Mouse (Mus musculus) left cerebral cortex, postnatal 25 days (tissue): ENCODE measurements around the gene Gm49450. TPM values are rescaled to one million over a fixed set of nuclear protein-coding genes. Genes with fewer than 3 reads are reported as not detected.

Source experiments
- DNase-seq, 2 experiments: peaks; one replicate each; pipeline ENCODE4 v3.0.0; 2022; ENCODE audit warnings: low spot score in 2 of 2, mixed read lengths in 1 of 2
- intact Hi-C: fragments of 180-260 bp; cut with DNase I; formaldehyde crosslinking; loops from one replicate; pipeline ENCODE4 v1.15.1; 2025
- total RNA-seq, 2 experiments: library from RNA; stranded (reverse); gene quantifications; 2 replicates each; pipeline ENCODE4 v1.2.3; 2021

The Gm49450 gene
- not detected for total RNA-seq

DNA sequence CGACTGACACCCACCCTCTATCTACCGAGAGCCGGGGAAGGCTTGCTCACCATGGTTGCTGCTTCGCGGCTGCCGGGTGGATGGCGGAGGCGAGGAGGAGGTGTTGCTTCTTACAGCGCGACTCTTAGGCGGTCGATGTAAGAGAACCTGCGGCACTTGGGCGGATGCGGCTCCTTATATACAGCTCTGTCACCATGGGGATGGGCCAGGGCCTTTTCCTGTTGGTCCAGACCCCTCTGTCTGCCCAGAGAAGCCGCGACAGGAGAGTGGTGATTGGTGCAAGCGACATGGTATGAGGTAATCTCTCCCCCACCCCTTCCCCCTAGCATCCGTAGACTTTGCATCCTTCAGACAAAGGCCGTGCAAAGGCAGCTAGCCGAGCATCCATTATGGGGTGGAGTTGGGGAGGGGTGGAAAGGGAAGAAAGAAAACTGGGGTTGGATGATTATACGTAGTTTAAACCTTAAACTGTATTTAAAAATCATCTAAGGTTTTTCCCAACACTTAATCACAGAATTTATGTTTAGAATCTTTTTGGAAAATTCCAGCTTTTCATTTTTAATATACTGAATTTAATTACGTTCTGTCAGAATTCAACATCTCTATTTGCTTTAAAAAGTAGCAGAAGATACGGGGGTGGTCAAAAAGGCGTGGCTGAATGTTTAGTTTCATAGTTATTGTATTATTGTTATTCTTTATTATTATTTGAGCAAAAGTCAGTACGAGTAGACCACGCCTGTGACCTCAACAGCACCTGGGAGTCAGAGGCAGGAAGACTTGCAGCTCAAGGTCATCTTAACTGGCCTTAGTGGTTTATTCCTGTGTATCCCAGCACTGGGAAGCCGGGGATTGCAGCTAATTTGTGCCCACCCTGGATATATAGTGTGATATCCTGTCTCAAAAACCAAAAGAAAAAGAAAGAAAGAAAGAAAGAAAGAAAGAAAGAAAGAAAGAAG, at the start of gene Gm49450, which contains the start of gene Tuba1a:
Gm49450 (minus strand) TSS at position 151 of the 956 bp plus-strand sequence.
Tuba1a (minus strand) TSS at position 303 of the 956 bp plus-strand sequence.
- intact Hi-C loops: loop anchor here (1.0 to 2.0 kb wide), 4 partner anchors 17 to 40 kb away; partner anchors contain the start of gene Tuba1b

GRCm38 (mm10) chr15:99001451-99001931, 48.1 kb upstream of the Gm49450 start:
- intact Hi-C loops: no loop called here
- DNase-seq: no peak

More for the DNA sequence above, at the start of gene Gm49450, which contains the start of gene Tuba1a:
- DNase-seq: peak; percentile 95 to 99

DNA sequence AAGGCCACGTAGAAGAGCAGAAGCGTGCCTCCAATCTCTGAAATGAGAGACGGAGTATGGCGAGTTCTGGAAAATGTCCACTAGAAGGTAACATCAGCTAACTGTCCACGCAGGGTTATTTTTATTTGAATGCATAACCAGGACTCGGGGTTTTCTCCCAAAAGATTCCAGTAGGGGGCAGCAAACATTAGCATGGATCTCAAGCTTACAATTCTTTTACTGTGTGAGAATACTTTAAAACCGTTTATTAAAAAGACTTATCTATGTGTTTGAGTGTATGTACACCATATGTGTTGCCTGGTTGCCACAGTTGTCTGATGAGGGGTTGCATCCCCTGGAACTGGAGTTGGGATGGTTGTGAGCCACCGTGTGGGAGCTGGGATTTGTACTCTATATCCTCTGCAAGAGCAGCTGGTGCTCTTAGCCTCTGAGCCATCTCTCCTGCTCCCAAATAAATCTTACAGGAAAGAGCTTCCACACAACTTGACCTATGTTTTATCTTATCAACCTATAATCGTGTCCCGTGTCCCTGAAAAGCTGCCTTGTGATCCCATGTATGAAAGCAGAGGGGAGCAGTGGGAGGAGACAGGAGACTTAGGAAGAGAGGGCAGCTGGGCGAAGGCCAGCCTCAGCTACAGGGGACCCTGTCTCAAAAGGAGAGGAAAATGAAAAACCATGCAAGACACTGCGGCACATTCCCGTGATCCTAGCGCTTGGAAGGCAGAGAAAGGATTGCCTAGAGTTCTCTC, 47.4 kb upstream of the Gm49450 start:
- peak; percentile 52 to 71 for DNase-seq
- intact Hi-C loops: no loop called here

- intact Hi-C loops: no loop called here
Observed at GRCm38 (mm10) chr15:98998775-98999157, 45.4 kb upstream of the Gm49450 start.

GRCm38 (mm10) chr15:98997938-98998774, 44.8 kb upstream of the Gm49450 start:
- intact Hi-C loops: no loop called here
- DNase-seq: no peak

More at GRCm38 (mm10) chr15:98998775-98999157, 45.4 kb upstream of the Gm49450 start:
- no peak for DNase-seq

DNA sequence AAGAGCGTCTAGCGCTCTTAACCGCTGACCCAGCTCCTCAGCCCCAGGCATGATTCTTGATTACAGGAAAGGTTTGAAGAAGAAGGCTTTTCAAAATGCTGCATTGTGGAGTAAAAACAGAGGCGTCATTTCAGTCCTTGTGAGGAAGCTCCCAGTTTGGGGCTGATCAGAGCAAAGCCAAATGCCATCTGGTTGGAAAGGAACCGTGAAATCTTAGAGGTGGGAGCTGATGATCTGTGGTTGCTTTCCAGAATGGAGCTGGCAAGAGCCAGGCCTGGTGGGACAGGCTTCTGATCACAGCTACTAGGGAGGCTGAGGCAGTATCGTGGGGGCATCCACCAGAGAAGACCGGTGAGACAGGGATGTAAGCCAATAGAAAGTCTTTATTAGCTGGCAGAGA, 43.5 kb upstream of the Gm49450 start:
- intact Hi-C loops: no loop called here
- DNase-seq: no peak

- intact Hi-C loops: loop anchor here (1.0 kb wide), 1 partner anchor 103 kb away; no protein-coding TSS in a partner anchor
- no peak for DNase-seq
Observed at GRCm38 (mm10) chr15:98994957-98995520, 41.7 kb upstream of the Gm49450 start.

- intact Hi-C loops: loop anchor here (1.0 kb wide), 3 partner anchors 41 to 102 kb away; partner anchors contain the start of genes Gm49450, Tuba1a and Tuba1b
Observed at GRCm38 (mm10) chr15:98993865-98994264, 40.5 kb upstream of the Gm49450 start.

DNA sequence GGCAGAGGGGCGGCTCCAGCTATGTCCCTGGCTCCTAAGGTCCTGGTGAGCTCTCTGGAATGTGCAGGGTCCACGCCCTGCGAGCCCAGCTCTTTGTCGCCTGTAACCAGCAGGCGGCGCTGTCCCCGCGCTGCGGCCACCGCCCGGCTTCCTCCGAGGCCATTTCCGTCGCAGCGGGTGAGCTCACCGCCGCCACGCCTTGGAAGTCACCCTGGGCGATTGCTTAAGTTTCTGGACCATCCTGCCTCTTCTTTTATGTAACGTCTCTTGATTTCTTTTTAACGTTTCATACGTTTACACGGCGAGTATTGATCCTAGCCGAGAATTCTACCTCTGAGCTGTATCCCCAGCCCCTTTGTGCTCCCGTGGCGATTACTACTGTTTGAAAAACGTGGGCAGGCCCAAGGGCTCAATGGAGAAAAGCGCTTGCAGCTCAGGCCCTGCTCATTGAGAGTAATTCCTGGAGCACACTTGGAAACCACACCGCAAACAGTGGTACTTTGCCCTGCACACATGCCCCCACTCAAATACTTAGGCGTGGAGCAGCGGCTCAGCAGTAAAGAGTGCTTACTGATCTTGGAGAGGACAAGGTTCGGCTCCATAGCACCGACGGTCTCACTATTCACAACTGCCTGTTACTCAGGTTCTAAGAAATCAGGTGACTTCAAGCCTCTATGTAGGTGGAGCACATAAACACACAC, 39.9 kb upstream of the Gm49450 start:
- DNase-seq: peak; percentile 94 to 96
- intact Hi-C loops: loop anchor here (1.0 kb wide), 2 partner anchors 40 to 59 kb away; partner anchors contain the start of genes Gm49450, Tuba1a and Tuba1b

More at GRCm38 (mm10) chr15:98993865-98994264, 40.5 kb upstream of the Gm49450 start:
- peak; percentile 79 to 92 for DNase-seq

- intact Hi-C loops: no loop called here
Observed at GRCm38 (mm10) chr15:98992086-98992912, 38.9 kb upstream of the Gm49450 start.

DNA sequence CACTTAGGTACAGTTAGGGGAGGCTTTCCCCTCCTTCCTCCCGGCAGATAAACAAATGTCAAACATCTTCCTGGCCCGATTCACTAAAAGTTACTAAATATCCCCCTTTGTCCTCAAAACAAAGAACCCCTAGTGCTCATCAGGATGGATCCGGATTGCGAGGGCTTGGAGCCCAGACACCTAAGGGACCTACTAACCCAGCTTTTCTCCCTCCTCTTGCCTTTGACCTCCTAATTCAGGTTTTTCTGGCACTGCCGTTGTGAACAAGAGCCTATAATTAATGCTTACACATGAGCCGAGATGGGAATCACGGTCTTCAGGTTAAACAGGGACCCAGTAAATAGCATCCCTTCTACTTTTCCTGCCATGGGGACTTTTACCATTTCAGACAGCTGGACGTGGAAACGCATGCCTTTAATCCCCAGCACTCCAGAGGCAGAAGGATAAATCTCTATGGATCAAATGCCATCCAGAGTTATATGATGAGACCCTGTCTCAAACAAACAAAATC, 38.2 kb upstream of the Gm49450 start:
- no peak for DNase-seq
- intact Hi-C loops: no loop called here

More at GRCm38 (mm10) chr15:98992086-98992912, 38.9 kb upstream of the Gm49450 start:
- DNase-seq: peak; percentile 79 to 95

- no peak for DNase-seq
- intact Hi-C loops: no loop called here
Observed at GRCm38 (mm10) chr15:98990669-98991539, 37.6 kb upstream of the Gm49450 start.

GRCm38 (mm10) chr15:98989701-98990430, 36.5 kb upstream of the Gm49450 start:
- intact Hi-C loops: no loop called here
- DNase-seq: no peak

DNA sequence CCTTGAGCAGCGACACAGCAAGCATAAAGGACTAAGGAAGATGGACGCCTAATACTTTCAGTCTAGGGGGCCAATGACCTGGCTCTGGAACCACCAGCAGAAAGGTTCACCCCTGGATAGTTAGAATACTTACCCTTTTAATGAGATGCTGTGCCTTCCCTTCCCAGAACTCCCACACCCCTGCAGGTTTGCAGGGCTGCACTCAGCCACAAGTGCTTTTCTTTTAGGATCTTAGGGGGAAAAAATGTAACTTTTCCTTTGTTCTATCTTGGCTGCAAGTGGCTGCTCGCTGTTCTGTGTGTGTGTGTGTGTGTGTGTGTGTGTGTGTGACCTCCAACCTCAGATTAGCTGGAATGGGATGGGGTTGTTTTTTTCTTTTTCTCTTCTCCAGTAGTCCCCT, 35.4 kb upstream of the Gm49450 start:
- no peak for DNase-seq
- intact Hi-C loops: no loop called here

DNA sequence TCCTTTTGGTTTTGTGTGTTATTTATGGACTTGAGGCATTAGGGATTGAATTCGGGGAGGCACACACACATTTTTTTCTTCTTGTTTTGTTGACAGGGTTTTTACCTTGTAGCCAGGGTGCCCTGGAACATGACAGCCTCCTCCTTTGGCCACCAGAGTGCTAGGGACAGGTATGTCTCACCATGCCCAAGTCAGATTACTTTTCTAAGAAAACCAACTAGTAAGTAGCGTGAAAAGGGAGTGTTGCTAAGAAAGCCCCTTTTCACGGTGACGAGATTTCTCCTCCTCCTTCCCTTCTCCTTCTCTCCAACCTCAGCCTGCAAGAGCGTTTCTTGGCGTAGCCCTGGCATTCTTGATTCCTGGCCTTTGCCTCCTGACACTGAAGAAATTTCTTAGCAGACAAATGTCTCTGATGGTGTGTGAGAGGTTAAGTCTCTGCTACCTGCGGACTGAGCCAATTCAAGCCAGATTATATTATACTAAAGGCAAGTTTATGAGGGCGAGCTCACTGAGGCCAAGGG, 34.4 kb upstream of the Gm49450 start:
- intact Hi-C loops: no loop called here
- no peak for DNase-seq
